Mouse (Mus musculus): ENCODE data around the gene Vkorc1l1. TPM values are rescaled to one million over a fixed set of nuclear protein-coding genes. Genes with fewer than 3 reads are reported as not detected.
"Not testable (repeated sequence)": the region's sequence is repeated elsewhere in the genome, so short reads cannot be mapped to it uniquely, and the experiment has no call there.

Vkorc1l1 gene
- 14.0 and 19.2 TPM in 2 replicates for polyA plus RNA-seq (2015; fragmentation: Nextera tagmentation; extraction: Ambion mirVana)

DNA sequence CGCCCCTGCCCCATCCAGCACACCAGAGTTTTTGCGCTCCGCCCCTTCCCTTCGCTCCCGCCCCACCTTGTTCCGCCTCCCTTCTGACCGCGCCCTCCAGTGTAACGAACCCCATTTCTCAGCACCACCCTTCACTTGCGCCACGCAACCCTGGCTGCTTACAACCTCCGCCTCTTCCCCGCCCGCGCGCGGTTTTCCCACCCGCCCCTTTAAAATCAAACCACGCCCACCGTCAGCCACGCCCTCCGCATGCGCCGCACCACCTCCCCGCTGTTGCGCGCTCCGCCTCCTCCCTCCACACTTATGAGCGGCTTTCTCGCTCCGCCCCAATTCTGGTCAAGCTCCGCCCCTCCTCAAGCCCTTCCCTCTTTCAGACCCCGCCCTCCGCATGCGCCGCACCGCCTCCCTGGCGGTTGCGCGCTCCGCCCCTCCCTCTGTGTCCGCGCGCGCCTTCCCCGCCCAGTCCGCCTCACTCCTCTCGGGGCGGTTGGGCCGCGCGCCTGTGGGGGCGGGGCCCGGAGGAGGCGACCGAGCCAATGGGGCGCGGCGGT, at the start of gene Vkorc1l1:
Gene Vkorc1l1 (plus strand): TSS at position 476 of the 551 bp plus-strand sequence.
- peak; percentile 99 for DNase-seq (ENCODE audit: low spot score)

DNA sequence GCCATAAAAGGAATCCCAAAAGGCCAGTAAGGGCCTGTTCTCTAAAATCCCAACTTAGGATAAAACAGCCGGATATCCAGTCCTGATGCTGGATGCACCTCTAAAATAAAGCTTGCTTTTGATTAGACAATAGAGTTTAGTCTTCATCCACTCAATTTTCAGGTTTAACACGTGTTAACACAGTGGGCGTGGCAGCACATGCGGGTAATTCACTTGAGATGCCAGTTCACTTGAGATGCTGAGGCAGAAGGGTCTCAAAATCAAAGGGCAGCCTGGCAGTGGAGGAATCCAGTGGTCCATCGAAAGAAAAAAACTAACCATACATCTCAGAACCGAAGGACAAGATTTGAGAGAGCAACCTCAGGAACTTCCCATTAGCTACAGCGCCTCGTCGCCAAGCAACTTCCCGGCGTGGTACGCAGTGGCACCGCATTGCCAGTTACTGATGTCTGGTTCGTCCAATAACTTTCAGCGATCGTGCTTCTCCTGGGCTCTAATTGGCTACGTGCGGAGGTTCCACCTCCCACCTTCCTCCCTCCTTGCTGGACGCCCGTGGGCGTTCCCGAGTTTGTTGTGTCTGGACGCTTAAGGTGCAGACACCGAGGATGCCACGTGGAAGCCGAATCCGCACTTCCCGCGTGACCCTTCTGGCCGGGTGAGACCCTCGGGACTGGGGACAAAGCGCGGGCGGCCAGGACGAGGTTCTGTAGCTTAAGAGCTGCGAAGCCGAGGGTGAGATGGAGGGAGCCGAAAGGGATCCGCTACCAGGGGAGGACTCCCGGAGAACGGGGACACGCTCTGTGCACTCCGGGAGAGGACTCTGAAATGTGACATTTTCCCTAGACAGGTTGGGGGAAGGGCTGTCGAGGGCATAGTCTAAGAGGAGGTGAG, 46.3 kb upstream of the Vkorc1l1 start, which contains the start of gene Zbed5:
Gene Zbed5 (plus strand): TSS at position 526 of the 891 bp plus-strand sequence.
- DNase-seq (ENCODE audit: low spot score) = peak; percentile 82

DNA sequence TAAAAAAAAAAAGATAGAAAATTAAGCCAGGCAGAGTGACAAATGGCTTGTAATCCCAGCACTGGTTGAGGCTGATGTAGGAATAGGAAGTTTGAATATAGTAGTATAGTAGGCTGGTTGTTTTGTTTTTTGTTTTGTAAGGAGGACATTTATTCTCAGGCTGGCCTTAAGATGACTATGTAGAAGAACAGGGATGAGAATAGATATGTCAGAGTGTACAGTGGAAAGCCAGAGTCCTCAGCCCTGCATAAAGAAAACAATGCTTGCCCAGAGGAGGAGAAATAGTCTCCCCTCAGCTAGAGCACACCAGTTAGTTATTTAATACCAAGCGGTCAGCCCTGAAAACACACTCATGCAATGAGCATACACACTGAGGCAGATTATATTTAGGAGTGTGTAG, 43.3 kb upstream of the Vkorc1l1 start, which contains the start of gene Phkg1:
Gene Phkg1 (minus strand): TSS at position 101 of the 400 bp plus-strand sequence.
- no peak for DNase-seq (ENCODE audit: low spot score)

DNA sequence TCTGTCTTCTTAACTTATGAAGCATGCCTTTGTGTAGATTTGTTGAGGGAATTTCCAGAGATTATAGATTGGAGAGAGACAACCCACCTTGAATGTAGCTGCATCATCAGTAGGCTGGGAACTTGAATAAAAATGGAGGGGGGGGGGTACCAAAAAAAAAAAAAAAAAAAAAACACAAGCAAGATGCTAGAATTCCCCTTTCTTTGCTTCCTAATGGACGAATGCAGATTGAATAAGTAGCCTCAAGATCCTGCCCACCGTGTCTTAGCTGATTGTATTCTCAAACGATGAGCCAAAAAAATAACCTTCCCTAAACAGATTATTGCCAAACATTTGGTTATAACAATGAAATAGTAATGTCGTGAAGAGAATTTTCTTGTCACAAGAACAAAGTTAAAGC, 34.0 kb upstream of the Vkorc1l1 start:
- DNase-seq (ENCODE audit: low spot score) = no peak

DNA sequence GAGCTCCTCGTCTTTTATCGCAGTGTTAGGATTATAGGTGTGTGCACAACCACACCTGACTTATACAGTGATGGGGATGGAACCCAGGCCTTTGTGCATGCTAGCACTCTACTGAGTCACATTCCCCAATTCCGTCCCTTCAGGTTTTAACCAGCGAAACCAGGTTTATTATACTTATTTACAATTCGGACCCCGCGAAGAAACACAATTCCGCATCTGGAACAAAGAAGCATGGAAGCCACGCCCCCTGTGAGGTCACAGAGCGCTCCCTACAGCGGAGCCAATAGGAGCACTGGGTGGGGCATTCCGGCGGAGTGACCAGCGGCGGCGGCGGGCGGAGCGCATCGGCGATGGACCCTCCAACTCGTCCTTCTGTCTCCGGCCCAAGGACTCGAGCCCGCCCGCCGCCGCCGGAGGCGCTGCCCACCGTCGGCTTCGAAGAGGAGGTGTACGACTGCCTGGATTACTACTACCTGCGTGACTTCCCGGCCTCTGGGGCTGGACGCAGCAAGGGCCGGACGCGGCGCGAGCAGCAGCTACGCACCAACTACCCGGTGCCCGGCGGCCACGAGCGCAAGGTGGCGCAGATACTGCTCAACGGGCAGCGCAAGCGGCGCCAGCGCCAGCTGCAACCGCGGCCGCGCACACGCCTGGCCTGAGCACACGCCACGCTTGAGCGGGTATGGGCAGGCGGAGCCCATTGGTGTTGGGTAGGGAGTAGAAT, 33.4 kb upstream of the Vkorc1l1 start, which contains the start of gene Nupr1l:
Gene Nupr1l (plus strand): TSS at position 299 of the 724 bp plus-strand sequence.
- peak; percentile 71 for DNase-seq (ENCODE audit: low spot score)

DNA sequence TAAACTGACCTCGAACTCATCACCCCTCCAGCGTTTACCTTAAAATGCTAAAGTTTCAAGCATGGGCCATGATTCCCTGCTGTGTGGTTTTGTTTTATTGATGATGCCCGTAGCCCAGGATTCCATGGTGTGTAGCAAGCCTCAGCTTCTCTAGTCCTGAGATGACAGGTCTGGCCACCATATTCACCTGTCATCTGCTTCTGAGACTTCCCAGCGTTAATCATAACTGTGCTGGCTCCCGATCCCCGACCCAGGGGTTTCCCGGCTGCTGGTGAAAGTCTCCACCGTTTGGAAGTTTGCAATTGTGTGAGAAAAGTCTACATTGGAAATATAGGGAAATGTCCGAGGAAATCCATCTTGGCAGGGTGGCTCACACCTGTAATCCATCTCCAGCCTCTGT, 32.6 kb upstream of the Vkorc1l1 start:
- DNase-seq (ENCODE audit: low spot score) = no peak

DNA sequence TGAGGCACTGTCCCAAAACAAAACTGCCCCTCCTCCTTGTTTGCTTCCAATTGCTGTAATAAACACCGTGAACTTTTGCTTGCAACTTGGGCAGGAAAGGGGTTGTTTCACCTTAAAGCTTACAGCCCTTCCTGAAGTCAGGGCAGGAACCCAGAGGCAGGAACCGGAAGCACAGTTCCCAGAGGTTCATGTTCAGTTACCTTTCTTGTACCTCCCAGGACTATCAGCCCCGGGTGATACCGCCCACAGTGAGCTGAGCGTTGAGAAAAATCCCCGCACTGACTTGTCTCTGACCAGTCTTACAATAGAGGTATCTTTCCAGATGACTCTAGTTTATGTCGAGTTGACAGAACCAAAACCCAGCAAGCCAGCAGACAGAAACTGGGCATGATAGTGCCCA, 32.2 kb upstream of the Vkorc1l1 start:
- no peak for DNase-seq (ENCODE audit: low spot score)

DNA sequence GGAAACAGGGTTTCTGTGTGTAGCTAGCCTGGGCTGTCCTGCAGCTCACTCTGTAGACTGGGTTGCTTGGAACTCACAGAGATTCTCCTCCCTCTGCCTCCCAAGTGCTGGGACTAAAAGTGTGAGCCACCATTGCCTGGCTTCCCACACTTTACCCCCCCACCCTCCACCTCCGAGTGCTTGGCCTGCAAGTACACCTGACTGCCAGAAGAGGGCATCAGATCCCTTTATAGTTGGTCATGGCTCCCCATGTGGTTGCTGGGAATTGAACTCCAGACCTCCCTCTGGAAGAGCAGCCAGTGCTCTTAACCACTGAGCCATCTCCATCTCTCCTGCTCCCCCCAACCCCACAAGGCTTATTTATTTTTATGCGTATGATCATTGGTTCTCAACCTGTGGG, 27.7 kb upstream of the Vkorc1l1 start:
- peak; percentile 42 for DNase-seq (ENCODE audit: low spot score)

DNA sequence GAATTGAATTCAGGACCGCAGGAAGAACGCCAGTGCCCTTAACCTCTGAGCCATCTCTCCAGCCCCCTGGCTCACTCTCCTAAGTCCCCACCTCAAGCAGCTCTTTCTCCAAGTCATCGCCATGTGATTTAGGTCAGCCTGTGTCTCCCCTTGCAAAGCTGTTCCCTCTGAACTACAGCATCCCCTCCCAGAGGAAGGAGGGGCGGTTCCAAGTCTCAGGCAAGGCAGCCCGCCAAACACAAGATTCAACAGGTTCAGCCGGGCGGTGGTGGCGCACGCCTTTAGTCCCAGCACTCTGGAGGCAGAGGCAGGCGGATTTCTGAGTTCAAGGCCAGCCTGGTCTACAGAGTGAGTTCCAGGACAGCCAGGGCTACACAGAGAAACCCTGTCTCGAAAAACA, 26.3 kb upstream of the Vkorc1l1 start:
- DNase-seq (ENCODE audit: low spot score) = not testable (repeated sequence)

DNA sequence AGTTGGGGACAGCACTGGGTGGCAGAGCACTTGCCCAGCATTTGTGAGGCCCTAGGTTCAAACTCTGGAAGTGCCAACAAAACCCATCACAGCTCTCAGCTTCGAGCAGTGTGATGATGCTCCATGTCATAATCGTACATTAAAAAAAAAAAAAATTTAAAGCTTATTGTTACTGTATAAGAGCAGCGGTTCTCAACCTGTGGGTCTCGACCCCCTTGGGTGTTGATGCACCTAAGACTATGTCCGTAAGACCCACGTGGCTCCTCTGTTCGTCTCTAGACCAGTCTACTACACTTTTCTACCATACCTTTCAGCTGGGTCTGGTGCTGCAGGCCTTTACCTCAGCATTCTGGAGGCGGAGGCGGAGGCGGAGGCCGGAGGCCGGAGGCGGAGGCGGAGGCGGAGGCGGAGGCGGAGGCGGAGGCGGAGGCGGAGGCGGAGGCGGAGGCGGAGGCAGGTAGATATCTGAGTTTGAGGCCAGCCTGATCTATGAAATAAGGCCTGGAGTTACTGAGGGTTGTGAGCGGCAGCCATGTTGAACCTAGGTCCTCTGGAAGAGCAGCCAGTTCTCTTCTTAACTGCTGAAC, 23.6 kb upstream of the Vkorc1l1 start:
- no peak for DNase-seq (ENCODE audit: low spot score)

DNA sequence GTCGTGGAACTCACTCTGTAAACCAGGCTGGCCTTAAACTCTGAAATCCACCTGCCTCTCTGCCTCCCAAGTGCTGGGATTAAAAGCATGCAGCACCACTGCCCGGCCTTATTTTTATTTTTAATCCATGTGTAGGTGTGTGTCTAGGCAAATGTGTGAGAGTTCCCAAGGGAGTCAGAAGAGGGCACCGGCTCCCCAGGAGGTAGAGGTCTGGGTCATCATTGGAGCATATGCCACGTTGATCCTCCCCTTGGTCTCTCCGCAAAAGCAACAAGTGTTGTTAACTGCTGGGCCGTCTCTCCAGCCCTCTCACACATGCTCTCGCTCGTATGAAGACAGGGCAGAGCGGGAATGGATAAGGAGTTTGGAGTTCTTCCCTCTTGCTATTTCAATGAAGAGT, 23.0 kb upstream of the Vkorc1l1 start:
- DNase-seq (ENCODE audit: low spot score) = no peak

DNA sequence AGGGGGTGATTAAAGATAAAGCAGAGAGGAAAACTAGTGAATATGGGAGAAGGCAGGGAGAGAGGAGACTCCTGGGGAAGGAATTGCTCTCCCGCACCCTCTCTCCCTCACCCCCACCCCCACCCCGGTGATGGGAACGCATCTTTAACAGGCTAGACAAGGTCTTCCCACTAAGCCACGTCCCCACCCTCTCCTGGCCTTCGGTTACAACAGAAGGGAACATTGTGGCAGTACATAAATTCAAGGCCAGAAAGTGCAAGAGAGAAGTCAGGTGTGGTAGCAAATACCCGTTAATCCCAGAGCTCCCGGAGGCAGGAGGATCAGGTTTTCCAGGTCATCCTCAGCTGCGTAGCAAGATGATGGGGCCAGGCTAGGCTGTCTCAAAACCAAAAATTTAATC, 22.4 kb upstream of the Vkorc1l1 start:
- no peak for DNase-seq (ENCODE audit: low spot score)

DNA sequence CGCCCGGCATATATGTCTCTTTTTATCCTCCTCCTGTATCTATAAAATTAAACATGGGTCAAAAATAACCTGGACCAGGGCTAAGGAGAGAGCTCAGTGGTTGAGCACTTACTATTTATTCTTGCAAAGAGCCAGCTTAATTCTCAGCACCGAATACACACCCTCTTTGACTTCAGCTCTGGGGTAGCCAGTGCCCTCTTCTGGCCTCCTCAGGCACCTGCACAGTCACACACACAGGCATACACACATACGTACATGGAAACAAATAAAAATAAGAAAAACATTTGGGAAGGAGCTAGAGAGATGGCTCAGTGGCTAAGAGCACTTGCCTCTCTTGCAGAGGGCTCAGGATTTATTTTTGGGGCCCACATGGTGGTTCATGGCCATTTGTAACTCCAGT, 19.8 kb upstream of the Vkorc1l1 start:
- DNase-seq (ENCODE audit: low spot score) = no peak

DNA sequence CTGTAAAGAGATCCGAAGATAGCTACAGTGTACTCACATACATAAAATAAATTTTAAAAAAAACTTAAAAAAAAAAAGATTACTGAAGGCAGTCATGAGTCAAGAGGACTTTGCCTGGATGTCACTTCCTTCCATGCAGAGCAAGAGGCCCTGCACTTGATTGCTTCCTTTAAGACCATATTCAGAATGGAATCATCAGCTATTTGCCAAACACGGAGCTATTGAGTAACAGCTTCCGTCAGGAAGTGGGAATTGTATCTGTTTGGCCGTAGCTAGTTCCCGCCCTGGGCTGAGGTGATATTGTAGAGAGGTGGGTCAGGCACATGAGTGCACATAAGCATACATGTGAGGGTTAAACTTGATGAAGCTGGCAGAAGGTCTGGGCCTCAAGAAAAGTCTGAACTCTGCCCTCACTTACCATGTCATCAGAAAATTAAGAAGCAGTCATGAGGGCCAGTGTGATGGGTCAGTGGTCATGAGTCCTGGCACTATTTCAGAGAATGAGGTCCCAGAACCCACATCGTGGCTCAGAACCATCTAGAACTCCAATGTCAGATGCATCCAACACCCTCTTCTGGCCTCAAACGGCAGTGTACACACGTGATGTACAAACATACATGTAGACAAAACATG, 16.8 kb upstream of the Vkorc1l1 start:
- no peak for DNase-seq (ENCODE audit: low spot score)

DNA sequence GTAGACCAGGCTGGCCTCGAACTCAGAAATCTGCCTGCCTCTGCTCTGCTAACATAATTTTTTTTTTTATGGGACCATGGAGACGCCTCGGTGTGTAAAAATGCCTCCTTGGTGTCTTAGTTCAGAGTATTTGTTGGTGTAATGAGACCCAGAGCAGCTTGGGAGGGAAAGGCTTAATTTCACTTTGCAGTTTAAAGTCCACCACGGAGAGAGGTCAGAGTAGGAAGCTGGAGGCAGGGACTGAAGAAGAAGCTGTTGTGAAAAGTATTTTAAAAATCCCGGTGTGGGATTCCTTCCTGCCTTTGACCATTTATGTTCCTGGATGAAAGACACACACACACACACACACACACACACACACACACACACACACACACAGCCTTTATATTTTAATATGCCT, 15.8 kb upstream of the Vkorc1l1 start:
- no peak for DNase-seq (ENCODE audit: low spot score)

DNA sequence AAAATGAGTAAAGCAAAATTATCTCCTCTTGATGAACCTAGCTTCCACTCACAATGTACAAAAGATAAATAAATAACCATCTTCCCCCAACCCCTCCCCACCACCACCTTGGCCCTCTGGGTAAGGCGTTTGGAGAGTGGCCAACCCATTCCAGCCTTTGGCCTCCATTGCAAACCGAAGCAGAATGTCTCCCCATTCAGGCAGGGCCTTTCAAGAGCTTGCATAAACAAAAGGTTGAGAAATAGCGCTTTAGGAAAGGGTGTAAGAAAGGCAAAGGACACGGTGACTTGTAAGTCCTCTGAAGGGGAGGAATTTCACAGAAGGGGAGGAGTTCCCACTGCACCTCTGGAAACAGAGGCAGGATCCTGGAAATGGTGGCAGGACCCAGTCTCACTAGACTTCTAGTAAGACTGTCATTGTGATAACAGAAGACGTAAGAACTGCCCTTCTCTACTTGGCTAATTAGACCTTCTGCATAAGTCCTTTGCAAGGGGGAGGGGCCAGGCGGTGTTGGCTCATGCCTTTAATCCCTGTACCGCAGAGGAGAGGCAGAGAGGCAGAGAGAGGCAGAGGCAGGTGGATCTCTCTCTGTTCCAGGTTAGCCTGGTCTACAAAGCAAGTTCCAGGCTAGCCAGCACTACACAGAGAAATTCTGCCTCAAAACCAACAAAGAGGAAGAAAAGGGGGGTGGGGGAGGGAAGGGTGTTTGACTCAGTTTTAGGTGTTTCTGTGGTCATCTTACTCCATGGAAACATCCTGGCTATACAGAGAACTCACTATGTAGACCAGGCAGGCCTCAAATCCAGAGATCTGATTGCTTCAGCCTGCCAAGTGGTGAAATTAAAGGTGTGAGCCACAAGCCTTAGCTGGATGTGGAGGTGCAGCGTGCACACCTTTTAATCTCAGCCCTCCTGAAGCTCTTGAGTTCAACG, 11.6 kb upstream of the Vkorc1l1 start:
- DNase-seq (ENCODE audit: low spot score) = no peak

DNA sequence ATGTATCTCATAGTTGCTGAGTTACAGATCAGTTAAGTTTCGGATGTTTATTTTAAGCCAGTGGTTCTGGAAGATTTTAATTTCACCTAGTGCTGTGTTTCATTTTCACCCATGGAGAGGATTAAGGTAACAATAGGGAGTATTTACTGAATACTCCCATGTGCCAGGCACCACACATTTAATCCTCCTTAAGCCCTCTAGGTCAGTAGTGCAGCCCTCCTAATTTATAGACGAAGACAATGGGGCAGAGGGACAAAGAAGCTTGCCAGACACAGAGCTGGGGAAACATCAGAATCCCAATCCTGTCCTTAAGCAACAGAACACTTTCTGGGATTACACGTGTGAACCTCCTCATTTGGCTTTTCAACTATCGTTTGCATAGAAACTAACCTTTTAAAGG, 4.8 kb upstream of the Vkorc1l1 start:
- no peak for DNase-seq (ENCODE audit: low spot score)

DNA sequence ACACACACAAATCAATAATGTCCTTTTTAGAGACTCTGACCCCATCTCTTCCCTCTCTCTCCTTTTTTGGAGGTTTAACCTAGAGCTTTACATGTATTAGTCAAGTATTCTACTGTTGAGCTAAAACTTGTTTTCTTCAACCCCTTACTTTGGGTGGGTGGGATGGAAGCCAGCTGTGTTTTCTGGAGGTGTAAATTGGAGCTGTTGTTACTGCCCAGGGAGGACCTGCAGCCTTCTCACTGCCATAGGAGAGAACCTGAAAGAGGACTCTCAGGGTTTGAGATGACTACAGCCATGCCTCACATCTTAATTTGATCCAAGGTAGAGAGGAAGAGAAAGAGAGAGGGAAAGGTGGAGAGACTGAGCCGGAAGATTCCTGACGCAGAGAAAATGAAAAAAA, 1.5 kb upstream of the Vkorc1l1 start:
- DNase-seq (ENCODE audit: low spot score) = no peak

DNA sequence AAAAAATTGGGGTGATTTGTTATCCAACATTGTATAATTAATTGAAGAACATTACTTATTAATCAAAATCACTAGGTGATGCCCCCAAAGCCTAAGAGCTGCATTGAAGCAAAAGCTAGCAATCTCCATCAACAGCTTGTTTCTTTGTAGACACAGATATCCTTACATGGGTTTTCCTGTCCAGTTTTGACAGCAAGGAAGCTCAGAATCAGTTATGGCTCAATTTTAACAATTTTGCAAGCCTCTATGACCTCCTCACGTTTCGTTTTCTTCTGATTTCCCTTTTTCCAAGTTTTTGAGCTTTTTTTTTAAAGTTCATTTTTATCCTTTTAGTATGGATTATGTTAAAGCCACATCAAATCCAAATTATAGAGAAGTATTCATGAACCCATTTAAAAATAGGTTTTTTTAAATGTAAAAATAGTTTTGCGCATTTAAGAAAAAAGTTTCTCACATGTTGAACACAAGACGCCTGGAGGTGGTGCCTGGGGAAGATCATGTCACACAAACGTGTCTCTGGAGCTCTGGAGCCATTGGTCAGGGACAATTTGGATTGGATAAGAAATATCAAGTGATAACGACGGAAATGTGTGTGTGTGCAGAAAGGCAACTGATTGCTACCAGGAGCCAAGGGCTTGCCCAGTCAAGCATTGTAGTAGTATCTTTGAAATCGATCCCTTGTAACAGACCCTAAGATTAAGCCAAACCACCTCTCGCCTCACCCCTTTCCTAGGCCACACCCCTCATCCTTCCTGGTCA, 855 bp upstream of the Vkorc1l1 start:
- DNase-seq (ENCODE audit: low spot score) = no peak
